In the genomic region with DNA sequence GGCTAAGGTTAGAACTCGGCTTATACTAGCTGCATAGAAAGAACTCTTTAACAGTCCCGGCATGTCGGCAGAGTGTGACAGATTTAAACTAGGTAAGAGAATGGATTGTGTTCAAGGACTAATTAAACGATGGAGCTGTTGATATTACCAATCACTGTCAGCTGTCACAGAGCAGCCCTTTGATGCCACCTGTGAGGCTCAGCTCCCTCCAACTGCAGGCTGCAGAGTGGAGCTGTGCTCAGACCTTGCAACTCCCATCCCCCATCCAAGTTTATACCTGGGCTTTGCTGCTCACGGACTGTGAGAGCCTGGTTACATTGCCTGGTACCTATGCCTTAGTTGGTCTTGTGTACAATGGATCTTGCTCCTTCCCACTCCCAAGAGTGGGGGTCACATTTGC, we compare ENCODE assay signal across 12 mouse cellular contexts.
"Had no signal": no experiment of that assay in that cellular context is flagged by ENCODE, and none has a peak within 500 bp of the region (broad histone marks: within the 10 kb centered on the region; RNA-seq: fewer than 3 reads in every experiment).

No protein-coding gene starts in this region.

- H3K4me3 ChIP-seq: kidney, embryonic 15.5 days; limb, embryonic 12.5 days; neural tube, embryonic 12.5 days had no signal

- H3K9ac ChIP-seq: kidney, embryonic 15.5 days; limb, embryonic 12.5 days; liver, embryonic 14.5 days; neural tube, embryonic 12.5 days had no signal

- H3K4me1 ChIP-seq: kidney, embryonic 15.5 days; limb, embryonic 12.5 days; neural tube, embryonic 12.5 days had no signal

- H3K4me2 ChIP-seq: kidney, embryonic 15.5 days; limb, embryonic 12.5 days; neural tube, embryonic 12.5 days had no signal

- DNase-seq: kidney, adult 2 months; kidney, postnatal 14 days; layer of hippocampus, postnatal 36 days; liver; lung, adult 18-20 months; spleen, adult 18-20 months; thymus, adult 18-20 months; thymus, postnatal 14 days had no signal

- H3K36me3 ChIP-seq: kidney, embryonic 15.5 days; limb, embryonic 12.5 days; neural tube, embryonic 12.5 days had no signal

- H3K27me3 ChIP-seq: kidney, embryonic 15.5 days; limb, embryonic 12.5 days; neural tube, embryonic 12.5 days had no signal

- H3K27ac ChIP-seq: kidney, embryonic 15.5 days; limb, embryonic 12.5 days; liver, embryonic 14.5 days; neural tube, embryonic 12.5 days had no signal

- H3K9me3 ChIP-seq: kidney, embryonic 15.5 days; limb, embryonic 12.5 days; neural tube, embryonic 12.5 days had no signal
